Mouse (Mus musculus) ES-E14 (cell line): ENCODE measurements at regions not wholly inside any gene's neighbourhood (a gene's known extent, or its start where the extent isn't known, plus 50 kb on each side); places are given as distances from the start of the nearest gene placed in this dataset.

Experiments used
- CHD2 ChIP-seq: IDR thresholded peaks from 2 replicates; pipeline ENCODE4 v1.6.1; 2014; ENCODE audit warnings: mild to moderate bottlenecking, low read depth, low read length, inconsistent platforms
- HCFC1 ChIP-seq: IDR thresholded peaks from 2 replicates; pipeline ENCODE4 v1.6.1; 2012; ENCODE audit warnings: low read length, inconsistent platforms, borderline replicate concordance; ENCODE audit not compliant: insufficient read depth
- ZC3H11A ChIP-seq: IDR thresholded peaks from 2 replicates; pipeline ENCODE4 v1.6.1; 2012; ENCODE audit warnings: low read depth, mild to moderate bottlenecking, inconsistent platforms, low read length, borderline replicate concordance
- ZNF384 ChIP-seq: IDR thresholded peaks from 2 replicates; pipeline ENCODE4 v1.6.1; 2012; ENCODE audit warnings: low read depth, low read length, inconsistent platforms

GRCm38 (mm10) chr4:23758005-23758404, 738.2 kb upstream of the Mms22l start:
- no peak for TF ChIP-seq HCFC1
- no peak for TF ChIP-seq ZNF384
- TF ChIP-seq CHD2, result no peak
- TF ChIP-seq ZC3H11A, result no peak
